Mouse (Mus musculus): ENCODE measurements around the gene Zfp3. TPM values are rescaled to one million over a fixed set of nuclear protein-coding genes. Genes with fewer than 3 reads are reported as not detected.
A peak's percentile ranks its signal among the peaks of the same experiment; 100 is the strongest.

Gene Zfp3
- total RNA-seq, 4 experiments from 2014 or later, result 12.5 to 14.8 (median 13.5) TPM

DNA sequence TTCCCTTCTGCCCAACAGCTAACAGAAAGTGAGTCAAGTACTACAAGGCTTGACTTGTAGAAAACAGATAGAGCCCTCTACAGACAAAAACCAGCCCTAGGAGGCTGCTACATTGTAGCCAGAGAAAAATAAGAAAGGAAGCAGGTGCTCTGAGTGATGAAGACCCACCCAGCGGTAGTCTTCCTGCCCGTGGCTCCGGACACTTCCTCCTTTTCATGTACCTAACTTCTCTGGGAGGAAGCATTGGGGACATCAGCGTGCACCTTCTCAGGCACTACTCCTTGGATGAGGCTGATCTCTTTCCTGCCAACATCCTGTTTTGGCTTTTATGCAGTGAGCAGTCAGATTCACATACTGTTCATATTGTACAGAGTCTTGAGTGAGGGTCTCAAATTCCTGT is 42.7 kb downstream of the Zfp3 start:
- DNase-seq (ENCODE audit: low spot score in 2 of 2), result no peak

DNA sequence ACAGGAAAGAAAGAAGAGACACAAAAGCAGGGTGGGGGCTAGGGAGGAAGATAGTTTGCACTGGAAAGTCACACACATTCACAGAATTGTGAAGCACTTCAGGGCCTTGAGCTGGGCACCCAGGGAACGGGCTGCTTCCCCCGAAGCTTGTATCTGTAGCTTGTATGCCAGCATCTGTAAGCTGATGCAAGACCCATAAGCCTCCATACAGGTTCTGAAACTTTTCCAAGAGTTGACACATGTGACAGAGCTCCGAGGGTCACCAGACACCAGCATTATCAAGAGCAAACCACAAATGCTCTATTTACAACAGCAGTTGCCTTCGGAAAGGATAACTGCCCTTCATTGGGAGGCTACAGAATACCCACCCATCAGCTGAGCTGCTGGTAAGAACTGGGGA is 43.6 kb downstream of the Zfp3 start:
- no peak for DNase-seq (ENCODE audit: low spot score in 2 of 2)

DNA sequence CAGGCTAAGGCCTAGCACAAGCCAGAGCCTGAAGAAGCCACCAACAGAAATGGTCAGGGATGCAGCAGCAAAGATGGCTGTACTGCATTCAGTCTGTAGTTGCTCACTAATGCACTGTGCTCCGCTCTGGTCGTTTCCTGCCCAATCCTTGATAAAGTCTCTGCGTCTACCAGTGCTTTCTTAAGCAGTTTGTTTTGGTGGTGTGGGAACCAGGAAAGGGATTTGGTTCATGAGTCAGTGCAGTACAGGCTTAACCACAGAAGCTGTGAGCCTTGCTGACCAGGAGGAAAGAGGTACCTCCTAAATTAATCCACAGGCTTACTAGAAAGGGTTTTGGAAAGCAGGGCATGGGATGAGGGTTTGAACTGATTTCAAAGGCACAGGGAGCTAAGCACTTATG is 44.1 kb downstream of the Zfp3 start:
- no peak for DNase-seq (ENCODE audit: low spot score in 2 of 2)

DNA sequence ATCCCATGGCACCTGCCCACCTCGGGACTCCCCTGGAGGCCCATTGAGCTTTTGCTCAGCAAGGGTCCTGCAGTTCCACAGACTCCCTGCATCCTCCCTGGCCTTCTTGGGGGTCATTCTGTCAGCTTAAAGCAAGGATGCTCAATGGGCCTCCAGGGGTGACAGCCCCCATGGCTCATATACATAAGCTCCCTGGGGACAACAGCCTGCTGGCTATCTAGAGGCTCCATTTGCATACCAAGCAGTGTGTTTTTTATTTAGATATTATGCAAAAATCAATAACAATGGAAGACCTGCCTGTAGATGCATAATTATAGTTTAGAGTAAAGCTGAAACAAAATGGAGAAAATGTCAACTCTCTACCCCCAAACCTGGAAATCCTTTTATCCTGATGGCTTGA is 45.0 kb downstream of the Zfp3 start:
- no peak for DNase-seq (ENCODE audit: low spot score in 2 of 2)

DNA sequence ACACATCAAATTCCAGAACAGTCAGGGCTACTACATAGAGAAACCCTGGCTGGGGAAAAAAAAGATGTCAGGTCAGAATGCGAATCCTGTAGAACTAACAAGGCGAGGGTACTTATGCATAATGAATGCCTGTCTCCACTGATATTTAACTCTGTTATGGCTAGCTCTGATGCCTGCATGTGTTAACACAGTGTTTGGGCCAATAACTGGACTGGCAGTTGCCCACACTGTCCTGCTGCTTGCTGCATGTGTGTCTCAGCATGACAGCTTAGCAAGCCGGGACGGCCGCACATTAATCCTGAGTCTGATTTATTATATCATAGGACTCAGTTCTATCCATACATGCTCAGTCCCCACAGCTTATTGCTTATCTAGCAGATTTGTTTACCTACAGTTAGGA is 47.0 kb downstream of the Zfp3 start:
- no peak for DNase-seq (ENCODE audit: low spot score in 2 of 2)

DNA sequence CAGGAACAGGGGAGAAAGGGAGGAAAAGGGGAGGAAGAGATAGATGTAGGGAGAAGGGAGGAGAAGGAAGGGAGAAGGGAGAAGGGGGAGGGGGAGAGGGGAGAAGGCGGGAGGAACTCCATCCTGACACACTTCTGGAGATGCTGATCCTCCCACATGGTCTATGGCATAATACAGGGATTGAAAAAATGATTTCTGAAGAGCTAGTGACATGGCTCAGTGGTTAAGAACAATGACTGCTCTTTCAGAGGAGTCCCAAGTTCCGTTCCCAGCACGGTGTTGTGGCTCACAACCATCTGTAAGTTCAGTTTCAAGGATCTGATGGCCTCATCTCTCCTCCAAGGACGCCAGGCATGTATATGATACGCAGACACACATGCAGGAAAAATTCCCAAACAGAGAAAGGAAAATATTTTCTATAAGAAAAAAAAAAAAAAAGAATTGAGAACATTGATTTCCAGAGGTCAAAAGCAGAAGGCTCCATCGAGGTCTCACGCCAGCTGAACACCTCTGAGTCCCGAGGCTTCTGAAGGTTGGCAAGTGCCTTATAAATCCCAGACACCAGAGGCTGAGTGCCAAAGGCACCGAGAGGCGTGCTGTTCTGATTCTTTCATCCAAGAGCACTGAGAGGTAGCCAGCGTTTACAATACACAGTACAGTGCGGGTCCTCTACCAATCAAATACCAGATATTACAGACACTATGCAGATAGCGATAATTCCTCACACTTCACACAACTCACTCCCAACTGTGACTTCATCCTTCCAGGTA is 47.6 kb downstream of the Zfp3 start:
- DNase-seq (ENCODE audit: low spot score in 2 of 2), result no peak

DNA sequence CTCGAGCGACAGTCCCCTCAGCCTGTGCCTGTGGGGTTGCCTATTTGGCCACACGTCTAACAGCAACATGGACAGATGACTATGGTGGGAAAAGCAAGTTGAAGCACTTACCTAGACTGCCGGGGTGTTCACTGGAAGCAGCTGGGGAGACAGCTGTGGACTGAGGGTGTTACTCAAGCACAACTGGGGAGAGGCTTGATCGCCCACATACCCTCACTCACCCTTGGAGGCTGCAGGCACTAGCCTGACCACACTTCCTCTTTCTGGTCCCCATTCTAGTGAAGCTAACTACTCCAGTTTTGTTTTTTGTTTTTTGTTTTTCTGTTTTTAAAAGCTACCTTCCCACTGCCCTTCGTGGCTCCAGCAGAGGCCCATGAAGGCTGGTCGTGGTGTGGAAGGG is 48.4 kb downstream of the Zfp3 start, which contains the start of gene Scimp:
Gene Scimp, minus strand, starts transcription at position 222 of the 400 bp plus-strand sequence.
- DNase-seq (ENCODE audit: low spot score in 2 of 2), result no peak

DNA sequence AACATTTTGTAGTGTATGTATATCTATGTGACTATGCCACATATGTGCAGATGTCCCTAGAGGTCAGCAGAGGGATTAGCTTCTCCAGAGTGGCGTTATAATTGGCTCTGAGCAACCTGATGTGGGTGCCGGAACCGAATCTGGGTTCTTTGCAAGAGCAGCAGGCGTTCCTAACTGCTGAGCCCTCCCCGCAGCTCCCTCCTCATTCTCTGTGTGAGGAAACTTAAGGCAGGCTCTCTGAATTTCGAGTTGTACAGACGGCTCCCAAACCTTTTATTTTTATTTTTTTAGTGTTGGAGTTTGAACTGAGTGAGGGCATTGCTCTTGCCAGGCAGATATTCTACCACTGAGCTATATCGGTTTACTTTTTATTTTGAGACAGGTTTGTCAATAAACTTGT is 51.1 kb downstream of the Zfp3 start:
- no peak for DNase-seq (ENCODE audit: low spot score in 2 of 2)

- DNase-seq (ENCODE audit: low spot score in 2 of 2), result peak; percentile 15 to 50
These were observed 51.6 kb downstream of the Zfp3 start for GRCm38 (mm10) chr11:70815498-70816078.

DNA sequence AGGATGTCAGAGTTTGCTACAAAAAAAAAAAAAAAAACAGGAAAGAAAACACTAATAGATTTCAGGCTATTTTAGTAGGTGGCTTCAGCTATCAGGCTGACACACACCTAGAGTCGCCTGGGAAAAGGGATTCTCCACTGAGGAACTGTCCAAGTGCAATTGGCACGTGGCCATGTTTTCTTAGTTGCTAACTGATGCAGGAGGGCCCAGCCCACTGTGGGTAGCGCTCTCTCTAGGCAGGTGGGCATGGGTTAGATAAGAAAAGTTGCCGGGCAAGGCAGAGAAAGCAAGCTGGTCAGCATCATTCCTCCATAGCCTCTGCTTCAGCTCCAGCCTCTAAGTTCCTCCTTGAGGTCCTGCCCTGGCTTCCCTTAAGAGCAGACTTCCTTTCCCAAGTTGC is 52.8 kb downstream of the Zfp3 start:
- no peak for DNase-seq (ENCODE audit: low spot score in 2 of 2)

GRCm38 (mm10) chr11:70820120-70820519 is 56.1 kb downstream of the Zfp3 start:
- no peak for DNase-seq (ENCODE audit: low spot score in 2 of 2)

GRCm38 (mm10) chr11:70821728-70822591 is 58.0 kb downstream of the Zfp3 start:
- peak; percentile 74 to 81 for DNase-seq (ENCODE audit: low spot score in 2 of 2)

Small RNA genes lying within 50 kb of the gene (microRNA-seq; reads per million reads assigned to microRNA genes)
- not detected for gene Gm22760

Other genes with a start within 250 kb of the Zfp3 start
- gene Vmo1, start 249.6 kb upstream of the Zfp3 start, total RNA-seq (2022), result not detected
- gene Gltpd2, start 245.0 kb upstream of the Zfp3 start, total RNA-seq (2022), result not detected
- 100 to 1,000 TPM; 258 to 280 (median 265) TPM for gene Psmb6, start 238.8 kb upstream of the Zfp3 start, total RNA-seq (2022)
- gene Gm40193, start 231.3 kb upstream of the Zfp3 start, total RNA-seq (2022), result not detected
- 10 to 100 TPM; 15.3 to 17.8 (median 15.4) TPM for gene Pld2, start 224.1 kb upstream of the Zfp3 start, total RNA-seq (2022)
- 10 to 100 TPM; 32.5 to 38.7 (median 33.7) TPM for gene Mink1, start 201.3 kb upstream of the Zfp3 start, total RNA-seq (2022)
- not detected for gene 4930544D05Rik, start 148.4 kb upstream of the Zfp3 start, total RNA-seq (2022)
- 10 to 100 TPM; 11.2 to 20.5 (median 14.7) TPM for gene Chrne, start 145.0 kb upstream of the Zfp3 start, total RNA-seq (2022)
- not detected for gene Gp1ba, start 125.1 kb upstream of the Zfp3 start, total RNA-seq (2022)
- 10 to 100 TPM; 34.9 to 41.1 (median 38.1) TPM for gene Rnf167, start 117.0 kb upstream of the Zfp3 start, total RNA-seq (2022)
- 100 to 1,000 TPM; 276 to 326 (median 293) TPM for gene Slc25a11, start 116.7 kb upstream of the Zfp3 start, total RNA-seq (2022)
- 100 to 1,000 TPM; 218 to 265 (median 251) TPM for gene Pfn1, start 109.6 kb upstream of the Zfp3 start, total RNA-seq (2022)
- gene Eno3, start 107.0 kb upstream of the Zfp3 start, total RNA-seq (2022), result 1,000 to 10,000 TPM; 7,027 to 9,270 (median 7,380) TPM
- gene Spag7, start 94.8 kb upstream of the Zfp3 start, total RNA-seq (2022), result 10 to 100 TPM; 77.0 to 99.5 (median 81.7) TPM
- 10 to 100 TPM; 35.2 to 43.1 (median 39.3) TPM for gene Camta2, start 76.1 kb upstream of the Zfp3 start, total RNA-seq (2022)
- 1 to 10 TPM; 4.1 to 5.6 (median 4.3) TPM for gene Inca1, start 64.1 kb upstream of the Zfp3 start, total RNA-seq (2022)
- gene Kif1c, start 63.7 kb upstream of the Zfp3 start, total RNA-seq (2022), result 100 to 1,000 TPM; 605 to 698 (median 679) TPM
- gene Scimp, start 48.4 kb downstream of the Zfp3 start, total RNA-seq (2022), result not detected
- gene Rabep1, start 80.6 kb downstream of the Zfp3 start, total RNA-seq (2022), result 10 to 100 TPM; 36.0 to 42.2 (median 41.6) TPM
- 10 to 100 TPM; 26.4 to 38.5 (median 31.9) TPM for gene Nup88, start 205.8 kb downstream of the Zfp3 start, total RNA-seq (2022)
- gene Rpain, start 206.0 kb downstream of the Zfp3 start, total RNA-seq (2022), result 10 to 100 TPM; 10.9 to 16.4 (median 12.2) TPM
- 100 to 1,000 TPM; 119 to 137 (median 127) TPM for gene C1qbp, start 218.8 kb downstream of the Zfp3 start, total RNA-seq (2022)
- 10 to 100 TPM in 1 of 4 experiments, 1 to 10 TPM in 3; 6.5 to 10.2 (median 8.3) TPM for gene Dhx33, start 240.2 kb downstream of the Zfp3 start, total RNA-seq (2022)

Data from gastrocnemius, adult 8-10 months (tissue).